Mouse (Mus musculus) spleen, postnatal 14 days (tissue): Measurements from ENCODE around the gene Rreb1.

ENCODE experiments used
- DNase-seq, 2 experiments: peaks; one replicate each; pipeline ENCODE4 v3.0.0; 2021 to 2022; ENCODE audit warnings: low spot score in 2 of 2

Rreb1 gene

DNA sequence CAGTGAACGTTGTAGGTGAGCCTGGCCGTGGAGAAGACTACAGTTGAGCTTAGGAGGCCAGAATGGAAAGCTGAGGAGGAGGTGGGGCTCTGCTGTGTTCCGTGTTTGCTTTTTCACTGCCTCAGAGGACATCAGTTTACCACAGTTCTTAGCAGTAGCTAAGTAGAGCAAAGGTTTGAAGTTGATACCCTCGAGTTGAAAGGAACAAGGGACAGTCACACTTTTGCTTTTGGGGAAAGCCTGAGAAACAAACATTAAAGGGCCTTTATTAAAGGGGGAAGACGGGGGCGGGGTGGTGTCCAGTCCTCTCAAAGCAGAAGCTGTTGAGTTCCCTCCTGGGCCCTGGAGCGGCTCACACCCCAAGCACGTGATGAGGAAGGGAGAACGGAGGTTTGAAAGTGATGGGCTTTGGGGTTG is 1.1 kb downstream of the Rreb1 start:
- peak; percentile 10 to 12 for DNase-seq

DNA sequence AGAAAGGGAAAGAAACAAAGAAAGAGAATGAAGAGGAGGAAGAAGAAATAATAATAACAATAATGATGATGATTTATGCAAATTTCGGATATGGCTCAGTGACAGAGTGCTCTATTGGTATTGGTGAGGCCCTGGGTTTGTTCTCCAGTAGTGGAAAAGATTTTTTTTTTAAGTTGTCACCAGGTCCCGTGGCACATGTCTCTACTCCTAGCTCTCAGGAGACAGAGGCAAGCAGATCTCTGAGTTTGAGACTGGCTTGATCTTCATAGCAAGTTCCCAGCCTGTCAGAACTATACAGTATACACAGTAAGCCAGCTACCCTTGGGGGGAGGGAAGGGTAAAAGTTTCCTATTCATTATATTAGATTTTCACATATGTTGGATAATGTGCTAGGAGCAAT is 3.4 kb downstream of the Rreb1 start:
- no peak for DNase-seq

DNA sequence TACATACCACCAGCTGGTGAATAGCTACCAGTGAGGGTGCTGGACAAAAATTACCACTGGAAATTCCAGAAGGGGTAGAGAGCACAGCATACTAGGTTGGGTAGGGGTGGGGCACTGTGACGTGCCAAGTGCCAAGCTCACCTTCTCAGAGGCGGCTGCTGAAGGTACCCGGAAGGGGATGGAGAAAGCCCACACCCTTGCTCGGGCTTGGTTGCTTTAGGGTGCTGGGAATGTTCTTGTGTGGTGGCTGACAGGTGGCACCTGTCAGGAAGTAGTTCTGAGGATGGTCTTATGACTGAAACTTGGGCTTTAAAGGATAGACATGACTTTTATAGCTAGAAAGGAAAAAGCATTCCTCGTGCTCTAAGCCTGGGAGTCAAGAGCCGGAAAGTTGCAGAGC is 3.9 kb downstream of the Rreb1 start:
- DNase-seq, result no peak

DNA sequence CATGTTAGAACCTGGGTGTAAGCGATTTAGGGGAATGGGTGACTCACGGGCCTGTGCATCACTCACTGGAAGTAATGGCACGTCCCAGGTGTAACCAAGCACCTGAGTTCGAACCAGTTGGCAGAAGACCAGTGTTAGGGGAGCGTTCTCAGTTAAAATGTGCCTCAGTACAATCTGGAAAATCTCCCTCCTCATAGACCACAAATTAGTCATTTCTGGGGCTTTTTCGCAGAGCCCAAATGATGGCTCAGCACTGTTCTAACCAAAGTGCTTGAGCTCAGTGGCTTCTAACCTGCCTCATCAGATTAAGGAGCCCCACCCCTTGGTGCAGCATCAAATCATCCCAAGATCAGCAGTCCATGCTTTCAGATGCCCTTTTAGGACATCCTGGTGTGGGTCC is 5.5 kb downstream of the Rreb1 start:
- no peak for DNase-seq

DNA sequence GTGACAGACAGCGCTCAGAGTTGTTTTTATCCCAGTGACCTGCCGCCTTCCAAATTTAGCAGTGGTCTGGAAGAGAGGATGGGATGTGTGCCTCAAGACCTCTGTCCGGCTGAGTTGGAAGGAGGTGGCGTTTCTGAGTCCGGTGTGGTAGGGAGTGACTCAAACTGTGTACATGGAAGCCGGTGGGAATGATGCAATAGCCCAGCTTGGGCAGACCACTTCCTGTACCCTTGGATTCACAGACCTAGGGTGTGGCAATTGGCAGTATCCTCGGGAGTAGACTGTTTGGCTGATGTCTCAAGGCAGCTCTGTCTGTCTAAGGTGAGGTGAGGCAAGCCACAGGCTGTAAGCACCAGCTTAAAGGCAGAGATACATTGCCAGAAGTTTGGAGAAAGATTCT is 6.0 kb downstream of the Rreb1 start:
- DNase-seq, result no peak

DNA sequence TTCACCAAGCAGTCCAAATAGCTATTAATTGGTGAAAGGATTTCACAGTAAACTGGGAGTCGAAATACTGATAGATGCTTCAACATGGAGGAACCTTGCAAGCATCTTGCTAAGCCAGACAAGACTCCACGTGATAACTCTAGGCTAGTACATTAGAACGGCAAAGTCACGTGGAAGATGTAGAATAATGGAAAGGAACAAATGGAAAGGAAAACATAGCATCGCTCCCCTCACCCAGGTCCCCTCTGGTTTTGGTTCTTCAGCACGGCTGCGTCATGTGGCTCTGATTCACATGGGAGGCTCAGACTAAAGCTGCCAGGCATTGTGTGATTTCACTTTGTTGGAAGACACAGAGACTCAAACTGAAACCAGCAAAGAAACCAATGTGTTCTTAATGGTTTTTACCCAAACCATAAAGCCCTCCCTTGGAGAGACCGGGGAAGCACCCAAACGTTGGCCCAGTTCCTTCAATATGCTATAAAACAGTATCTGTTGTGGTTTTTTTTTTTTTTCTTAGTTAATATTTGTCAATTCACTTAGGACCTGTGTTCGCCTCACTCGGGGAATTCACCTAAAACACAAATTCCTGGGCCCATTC is 14.6 kb downstream of the Rreb1 start:
- DNase-seq, result no peak

DNA sequence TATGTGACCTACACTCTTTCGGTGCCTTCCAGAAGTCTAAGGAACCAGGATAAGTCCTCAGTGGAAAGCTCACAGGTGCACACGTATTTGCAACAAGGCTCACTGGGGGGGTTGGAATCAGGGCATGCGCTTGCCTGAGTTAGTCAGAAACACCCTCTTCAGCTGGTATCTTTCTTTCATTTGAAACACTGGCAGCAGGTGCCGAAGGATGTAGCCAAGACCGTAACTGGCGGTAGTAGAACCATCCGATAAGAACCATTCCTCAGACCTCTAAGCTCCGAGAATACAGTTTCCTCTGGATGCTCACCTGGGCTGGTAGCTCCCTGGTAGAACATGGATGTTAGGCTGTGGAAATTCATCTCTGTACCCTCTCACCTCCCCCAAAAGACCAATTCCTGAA is 20.6 kb downstream of the Rreb1 start:
- DNase-seq, result no peak

DNA sequence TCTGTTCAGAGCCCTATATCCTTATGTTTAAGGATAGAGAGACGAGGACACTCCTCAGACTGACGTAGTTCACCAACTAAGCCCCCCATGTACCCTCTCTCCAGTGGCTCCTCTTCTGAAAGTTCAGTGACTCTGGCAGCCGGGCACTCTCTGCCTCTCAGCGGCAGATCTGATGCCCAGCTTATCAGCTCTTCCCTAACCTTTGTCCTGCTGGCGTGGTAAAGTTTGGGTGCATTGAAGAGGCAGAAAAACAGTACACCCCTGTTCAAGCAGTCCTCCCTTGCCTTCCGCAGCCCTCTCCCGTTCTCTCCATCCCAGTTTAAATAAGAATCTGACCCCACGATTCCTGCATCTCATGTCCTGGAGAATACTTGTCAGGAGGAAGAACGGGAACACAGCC is 21.2 kb downstream of the Rreb1 start:
- no peak for DNase-seq

DNA sequence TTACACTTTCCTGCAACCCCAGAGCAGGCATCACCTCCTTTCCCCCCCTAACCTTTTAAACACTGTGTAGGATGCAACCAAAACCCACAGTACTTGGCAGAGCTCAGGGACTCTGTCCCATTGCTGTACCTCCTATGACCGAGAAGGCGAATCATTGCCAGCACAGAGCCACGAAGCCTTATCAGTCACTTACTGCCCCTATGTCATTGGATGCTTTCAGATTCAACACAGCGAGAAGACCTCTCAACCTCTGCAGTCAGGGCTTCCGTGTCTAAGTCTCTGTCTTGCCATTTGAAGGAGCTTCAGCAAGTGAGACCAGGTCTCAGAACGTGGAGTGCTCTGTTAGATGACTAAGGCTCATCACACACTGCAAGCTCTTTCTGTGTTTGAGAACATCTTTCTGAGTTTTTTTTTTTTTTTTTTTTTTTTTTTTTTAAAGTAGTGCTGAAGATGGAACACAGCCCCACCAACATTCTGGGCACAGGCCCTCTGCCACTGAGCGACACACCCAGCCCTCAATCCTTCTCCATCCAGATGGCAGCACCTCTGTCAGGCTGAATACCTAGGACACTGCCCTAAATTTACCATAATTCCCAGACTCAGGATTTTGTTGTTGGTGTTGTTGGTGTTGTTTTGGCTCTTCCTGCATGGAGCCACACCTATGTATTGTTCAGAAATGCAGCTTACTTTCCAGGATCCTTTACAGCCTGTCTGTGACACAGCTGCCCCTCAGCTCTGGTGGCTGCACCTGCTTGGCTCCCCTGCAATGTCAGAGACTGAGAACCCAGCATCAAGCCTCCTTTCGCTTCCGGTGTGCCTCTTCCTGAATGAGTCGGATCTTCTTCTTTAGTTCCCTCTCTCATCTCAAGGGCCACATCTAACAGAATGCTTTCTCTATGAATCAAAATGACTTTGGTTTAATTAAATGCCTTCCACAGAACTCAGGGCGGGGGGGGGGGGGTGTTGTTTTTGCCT is 23.2 kb downstream of the Rreb1 start:
- DNase-seq, result peak in 1 of 2 experiments; percentile 25

DNA sequence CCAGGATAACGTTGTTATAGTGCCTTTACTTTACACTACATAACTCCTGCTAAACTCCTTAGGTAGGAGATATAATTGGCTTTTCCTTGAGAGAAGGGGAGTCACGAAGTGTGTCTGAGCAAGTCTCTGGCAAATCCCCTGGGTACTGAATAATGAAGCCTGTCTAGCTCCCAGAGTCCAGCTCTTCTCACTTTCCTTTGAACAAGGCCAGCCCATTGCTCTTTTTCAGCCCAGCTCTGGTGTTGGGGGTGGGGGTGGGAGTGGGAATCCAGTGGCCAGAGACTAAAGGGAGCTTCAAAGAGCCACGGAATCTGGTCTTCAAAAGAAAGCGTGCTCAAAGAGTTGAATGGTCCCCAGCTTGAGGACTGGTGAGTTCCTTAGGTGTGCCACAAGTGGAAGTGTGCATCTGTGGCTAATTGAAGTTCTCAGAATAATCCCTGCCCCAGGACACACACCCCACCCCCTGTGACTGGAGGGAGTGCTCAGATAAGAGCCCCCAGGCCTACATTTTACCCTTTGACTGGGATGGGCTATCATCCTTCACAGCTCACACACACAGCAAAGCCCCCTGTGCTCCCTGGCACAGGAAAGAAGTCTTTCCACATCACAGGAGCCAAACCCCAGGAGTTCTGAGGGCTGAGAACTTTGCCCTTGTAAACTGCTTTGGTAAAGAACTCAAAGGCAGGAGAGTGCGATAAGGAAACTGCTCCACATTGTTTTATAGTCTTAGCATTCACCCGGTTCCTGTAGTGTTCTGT is 24.2 kb downstream of the Rreb1 start:
- DNase-seq, result no peak

DNA sequence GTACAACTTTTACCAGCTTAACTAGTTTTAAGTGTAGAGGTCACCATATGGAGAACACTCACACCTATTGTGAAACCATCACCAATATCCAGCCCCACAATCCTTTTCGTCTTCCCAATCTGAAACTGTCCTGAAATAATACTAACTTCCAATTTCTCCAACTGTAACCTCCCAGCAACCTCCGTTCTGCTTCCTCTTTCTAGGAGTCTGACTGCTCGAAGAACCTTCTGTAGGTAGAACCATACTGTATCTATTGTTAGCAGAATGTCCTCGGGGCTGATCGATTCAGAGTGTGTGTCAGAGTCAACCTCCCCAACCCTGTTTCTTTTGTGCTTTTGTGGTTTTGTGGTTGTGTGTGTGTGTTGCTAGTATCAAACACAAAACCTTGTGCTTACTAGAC is 25.0 kb downstream of the Rreb1 start:
- DNase-seq, result no peak

DNA sequence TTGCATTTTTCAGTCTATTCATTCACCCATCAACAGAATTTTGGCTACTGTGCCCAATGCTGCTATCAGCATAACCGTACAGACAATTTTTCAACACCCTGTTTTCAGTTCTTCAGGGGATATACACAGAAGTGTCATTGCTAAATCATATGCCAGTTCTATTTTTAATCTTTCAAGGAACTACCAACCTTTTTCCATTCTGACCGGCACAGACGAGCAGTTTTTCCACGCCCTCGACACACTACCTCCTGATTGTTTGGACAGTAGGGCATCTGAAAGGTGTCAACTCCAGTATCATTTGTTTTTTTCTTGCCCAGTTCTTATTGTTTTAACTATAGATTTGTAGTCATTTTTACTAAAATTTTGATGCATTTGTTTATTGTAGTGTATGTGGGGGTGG is 25.8 kb downstream of the Rreb1 start:
- no peak for DNase-seq

DNA sequence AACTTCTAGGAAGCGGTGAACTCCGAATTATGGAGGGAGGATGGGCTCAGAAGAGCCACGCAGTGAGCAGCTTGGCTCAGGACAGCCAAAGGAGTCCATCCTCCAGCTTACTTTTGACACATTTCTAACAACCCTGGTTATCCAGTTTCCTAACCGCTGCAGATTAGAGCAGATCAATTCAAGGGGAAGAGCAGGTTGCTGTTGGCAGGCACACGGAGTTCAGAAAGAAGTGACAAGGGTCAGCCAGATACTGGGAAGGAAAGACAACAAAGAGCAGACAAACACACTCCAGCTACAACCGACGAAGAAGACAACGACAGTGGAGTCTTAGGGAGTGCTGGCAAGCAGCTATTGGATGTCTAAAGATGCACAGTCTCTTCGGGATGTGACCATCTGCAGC is 36.8 kb downstream of the Rreb1 start:
- no peak for DNase-seq

DNA sequence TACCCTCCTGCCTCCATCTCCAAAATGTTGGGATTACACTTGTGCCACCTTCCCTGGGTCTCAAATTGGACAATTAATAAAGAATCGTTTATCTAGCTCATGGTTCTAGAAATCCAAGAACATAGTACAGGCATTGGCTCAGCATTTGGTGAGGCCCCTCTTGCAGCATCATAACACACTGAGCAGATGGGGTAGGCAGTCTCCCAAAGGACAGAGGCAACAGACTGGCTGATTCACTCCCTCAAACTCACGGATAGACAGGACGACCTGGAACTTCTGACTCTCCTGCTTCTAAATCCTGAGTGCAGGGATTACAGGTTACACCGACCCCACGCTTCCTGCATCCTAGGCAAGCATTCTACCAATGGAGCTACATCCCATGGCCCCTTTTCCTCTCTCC is 38.5 kb downstream of the Rreb1 start:
- no peak for DNase-seq

DNA sequence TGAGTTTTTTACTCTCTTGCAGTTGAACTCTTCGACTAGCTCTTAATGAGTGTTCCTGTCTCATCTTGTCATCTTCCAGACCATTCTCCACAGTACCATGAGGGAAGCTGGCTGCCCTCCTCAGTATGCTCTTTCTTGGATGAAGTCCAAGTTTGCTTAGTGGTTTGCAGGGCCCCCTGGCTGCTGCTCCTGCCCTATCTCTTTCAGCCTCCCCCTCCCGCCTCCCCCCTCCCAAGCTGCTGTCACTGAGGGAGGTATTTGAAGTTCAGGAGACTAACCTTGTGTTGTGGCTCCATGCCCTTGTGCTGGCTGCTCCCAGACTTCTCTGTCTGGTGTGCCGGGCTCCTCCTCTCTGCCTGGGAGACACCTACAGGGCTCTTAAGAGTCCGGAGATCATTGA is 43.2 kb downstream of the Rreb1 start:
- no peak for DNase-seq

DNA sequence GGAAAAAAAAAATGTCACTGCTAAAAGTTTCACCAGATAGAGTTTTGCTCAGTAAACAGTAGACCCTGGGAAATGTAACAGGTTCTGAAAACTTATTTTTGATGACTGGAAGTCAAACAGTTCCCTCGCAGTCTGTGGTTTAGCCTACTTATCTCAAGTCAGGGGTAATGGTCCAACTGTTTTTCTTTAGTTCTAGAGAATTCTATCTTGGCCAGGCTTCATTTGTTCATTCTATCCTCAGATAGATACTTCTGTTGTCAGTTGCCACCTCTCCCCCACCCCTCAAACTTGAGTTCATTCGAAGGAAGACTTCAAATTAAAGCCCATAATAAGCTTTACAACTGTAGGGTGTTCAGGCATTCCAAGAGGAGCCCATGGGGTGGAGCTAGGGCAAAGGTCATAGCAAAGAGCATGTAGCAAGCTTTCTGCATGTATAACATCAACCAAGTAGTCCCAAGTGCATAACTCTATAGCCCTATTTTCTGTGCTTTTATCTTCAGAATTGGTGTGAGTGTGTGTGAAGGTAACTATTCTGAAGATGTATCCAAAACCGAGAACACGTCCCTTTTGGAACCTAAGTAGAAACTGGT is 46.2 kb downstream of the Rreb1 start:
- no peak for DNase-seq

DNA sequence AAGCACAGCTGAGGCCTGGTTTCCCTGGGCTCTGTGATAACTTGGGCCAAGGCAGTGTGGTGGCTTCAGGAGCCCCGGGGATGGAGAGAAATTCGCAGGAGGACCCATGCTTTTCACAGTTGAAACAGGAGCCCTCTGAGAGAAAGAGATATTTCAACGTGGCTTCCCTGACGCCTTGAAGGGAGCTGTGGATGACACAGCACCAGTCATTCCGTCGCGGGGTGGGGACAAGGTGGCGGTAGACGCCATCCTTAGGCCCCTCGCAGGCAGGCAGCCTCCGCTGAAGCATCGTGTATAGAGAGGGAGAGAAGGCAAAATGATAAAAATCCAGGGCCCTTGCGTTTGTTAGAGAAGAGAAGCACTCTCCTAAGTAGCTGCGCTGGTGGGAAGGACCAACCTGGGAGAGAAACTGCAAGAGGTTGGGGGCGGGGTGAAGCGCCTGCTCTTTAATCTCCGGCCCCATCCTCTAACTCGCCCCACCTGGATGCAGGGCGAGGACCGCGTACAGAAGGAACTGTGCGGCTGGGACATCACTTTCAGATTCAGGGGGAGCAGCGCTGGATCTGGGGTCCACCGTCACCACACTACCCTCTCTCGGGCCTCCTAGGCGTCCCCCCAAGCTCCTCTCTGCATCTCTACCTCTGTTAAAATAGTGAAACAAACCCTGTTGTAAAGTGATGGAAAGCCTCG is 46.9 kb downstream of the Rreb1 start:
- DNase-seq, result peak in 1 of 2 experiments; percentile 31

DNA sequence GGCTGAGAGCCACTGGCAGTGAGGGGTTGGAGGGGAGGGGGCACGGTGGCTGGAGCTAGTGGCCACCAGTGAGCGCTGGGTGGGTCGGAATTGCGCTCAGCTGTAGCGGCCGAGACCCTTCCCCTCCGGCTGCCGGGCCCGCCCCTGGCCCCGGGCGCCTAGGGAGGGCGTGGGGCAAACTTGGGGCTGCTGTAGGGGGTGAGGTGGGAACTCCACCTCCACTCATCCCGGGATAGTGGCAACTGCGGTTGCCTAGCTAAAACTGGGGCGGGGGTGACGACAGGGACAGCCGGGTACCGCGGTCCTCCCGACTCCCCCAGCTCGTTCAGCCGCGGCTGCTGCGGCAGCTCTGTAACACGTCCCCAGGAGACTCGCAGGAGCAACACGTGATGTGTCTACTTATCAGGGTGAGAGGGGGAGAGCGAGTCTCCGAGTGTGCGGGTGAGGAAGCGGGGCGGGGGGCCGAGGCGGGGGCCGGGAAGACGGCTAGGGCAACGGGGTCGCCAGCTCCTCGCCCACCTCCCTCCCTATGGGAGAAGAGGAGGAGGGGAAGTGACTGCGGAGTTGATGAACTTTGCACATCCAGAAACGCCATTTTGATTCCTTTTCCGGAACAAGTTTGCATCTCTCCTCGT is 47.6 kb downstream of the Rreb1 start:
- DNase-seq, result peak; percentile 35 to 50

DNA sequence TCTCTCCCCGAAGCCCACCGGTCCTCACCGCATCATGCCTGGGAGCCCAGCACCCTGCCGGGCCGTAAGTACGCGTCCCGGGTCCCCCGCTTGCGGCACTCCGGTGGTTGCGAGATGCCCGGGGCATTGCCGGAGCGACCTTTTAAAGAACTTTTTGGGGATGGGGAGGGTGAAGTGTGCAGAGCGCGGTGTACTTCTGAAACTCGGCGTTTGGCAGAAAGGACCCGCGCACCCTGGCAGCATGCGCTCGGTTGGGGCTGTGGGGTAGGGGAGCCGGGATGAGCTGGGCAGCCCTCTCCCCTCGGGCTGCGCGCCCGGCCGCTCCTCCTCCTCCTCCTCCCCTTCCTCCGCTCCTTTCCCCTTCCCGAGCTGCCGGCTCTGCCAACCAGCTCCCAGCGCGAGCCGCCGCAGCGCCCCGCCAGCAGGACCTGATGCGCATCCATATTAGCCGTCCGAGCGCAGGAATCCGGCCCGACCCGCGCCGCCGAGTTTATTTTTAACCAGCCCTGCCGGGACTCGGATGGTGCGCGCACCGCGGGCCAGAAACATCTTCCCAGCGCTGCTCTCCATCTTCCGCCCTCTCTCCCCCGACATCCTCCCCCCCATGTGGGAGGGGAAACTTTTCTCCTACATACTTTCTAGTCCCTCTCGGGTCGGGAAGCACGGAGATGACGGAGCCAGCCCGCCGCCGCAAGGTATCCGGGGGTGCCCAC is 48.2 kb downstream of the Rreb1 start:
- DNase-seq, result peak; percentile 22 to 44

DNA sequence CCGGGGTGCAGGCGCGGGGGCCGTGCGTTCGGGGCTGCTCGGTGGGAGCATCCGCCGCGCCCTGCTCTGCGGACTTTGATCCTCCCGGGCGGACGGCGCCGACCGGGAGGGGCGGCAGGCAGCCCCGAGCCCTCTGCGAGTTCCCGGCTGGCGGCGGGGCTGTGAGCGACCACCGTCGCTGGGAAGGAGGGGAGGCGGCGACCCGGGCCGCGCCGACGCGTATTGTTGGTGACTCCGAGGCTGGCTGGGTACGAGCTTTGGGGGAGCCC is 48.7 kb downstream of the Rreb1 start:
- no peak for DNase-seq
